Mouse (Mus musculus) MEL-GATA-1-ER (cell line): Measurements from ENCODE around the gene Fam13a.

Source experiments
- DNase-seq: peaks from one replicate; pipeline ENCODE4 v3.0.0-alpha.2; 2012; ENCODE audit warnings: low read depth; ENCODE audit errors: extremely low read depth

Gene Fam13a

DNA sequence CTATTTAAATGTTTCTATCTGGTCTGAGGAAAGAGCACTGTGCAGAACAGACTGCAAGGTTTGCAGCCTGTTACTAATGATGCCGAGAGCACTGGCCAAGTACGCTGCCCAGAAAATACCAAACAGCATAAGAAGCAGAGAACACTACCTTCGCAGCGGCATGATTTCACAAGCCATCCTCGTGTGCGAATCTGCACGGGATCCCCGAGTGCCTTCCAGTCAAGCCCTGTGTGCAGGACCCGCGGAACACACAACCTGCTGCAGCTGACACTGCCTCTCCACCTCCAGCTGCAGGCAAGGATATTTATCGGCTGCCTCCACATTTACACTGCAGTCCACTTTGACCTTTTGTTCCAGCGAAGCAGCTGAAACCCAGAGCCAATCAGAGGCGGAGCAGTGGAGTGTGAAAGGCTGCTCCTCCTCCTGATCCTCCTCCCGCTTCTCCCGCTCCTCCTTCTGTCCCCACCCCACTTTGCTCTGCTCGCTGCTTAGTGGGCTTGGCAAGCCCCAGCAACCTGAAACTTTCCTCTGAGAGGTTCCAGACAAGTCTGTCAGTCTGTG is at the start of gene Fam13a:
Gene Fam13a (minus strand): TSS at position 386 of the 561 bp plus-strand sequence.
- DNase-seq = no peak

DNA sequence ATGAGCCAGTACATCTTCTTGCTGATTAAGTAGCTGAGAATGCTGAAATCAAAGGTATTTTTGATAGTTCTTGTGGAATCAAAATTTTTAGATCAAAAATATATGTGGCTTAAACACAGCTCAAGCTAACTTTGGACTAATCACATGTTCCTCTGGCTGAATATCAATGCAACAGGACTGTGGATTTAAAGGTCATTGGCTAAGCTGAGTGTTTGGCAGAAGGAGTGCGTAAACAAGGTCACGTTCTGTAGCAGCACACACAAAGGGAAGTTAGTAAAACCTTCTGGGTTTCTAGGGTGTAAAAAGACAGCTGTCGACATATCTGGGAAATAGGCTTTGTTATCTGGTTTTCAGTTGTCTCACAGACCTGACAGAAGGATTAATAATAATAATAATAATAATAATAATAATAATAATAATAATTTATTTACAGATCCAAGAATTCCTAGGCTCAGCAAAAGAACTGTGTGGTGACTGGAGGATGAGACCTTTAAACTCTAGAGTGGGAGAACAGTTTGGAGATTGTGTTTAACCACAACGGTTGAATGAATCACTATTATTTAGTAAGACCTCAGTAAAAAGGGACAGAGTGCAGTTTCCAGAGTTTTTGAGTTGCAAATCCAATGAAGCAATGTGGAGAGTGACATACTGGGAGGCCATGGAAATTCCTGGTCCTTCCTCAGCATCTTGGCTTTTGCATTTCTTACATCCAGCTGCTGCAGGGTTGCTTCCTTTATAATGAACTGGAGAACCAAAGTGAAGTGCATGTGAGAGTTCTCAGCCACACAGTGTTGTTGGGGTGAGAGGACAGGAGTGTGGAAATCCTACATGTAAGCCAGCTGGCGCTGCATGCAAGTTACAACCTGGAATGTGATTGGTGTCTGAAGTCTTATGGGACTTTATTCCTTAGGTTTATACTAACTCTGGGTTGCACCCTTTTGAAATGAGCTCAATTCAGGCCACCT is 48.0 kb upstream of the Fam13a start:
- DNase-seq = no peak

DNA sequence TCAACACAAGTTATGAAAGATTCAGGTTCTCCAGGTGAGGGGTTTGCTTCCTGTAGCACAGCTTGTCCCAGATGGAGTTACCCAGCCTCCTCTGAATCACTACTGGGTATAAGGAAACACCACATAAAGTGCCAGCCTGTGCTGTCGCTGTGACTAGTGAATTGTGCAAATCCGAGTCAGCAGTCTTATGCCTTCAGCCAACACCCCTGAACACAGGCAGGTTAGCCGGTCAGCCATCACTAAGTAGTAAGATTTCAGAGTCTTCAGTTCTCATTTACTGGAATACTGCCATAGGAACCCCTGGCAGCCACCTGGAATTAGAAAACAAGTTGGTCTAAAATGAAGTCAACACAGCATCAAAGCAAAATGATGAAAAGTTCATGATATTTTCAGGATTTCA is 47.3 kb upstream of the Fam13a start:
- no peak for DNase-seq

DNA sequence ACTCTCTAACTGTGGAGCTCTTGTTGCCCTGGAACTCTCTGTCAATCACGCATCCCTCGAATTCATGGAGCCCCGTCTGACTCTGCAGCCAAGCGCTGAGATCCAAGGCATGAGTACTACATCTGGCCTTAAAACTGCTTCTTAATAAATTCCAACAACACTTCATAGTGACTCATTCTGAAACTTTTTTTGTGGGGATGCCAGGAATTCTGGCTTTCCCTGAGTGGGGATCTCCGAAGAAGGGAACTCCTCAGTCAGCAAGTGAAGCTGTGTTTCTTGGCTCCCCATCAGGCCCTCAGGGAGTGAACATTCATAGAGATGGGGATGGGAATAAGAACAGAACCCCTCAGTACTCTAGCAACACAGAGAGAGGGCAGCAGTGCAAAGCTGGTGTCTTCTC is 43.8 kb upstream of the Fam13a start:
- DNase-seq = no peak

DNA sequence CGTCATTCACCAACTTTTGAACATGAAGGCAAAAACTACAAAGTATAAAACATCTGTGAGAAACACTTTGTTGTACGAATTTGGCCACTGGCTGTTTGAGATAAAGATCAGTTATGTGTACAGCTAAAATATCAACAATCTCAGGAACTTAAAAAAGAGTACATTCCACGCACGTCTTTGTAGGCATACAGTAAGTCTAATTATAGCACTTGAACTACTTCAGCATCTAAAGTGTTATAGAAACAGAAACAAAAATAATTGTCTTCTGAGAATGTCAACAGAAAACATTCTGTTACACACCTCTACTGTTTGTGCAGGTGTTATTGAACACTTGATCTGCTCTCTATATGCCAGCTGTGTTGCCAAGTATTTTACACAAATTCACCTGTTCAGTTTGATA is 40.1 kb upstream of the Fam13a start:
- no peak for DNase-seq

DNA sequence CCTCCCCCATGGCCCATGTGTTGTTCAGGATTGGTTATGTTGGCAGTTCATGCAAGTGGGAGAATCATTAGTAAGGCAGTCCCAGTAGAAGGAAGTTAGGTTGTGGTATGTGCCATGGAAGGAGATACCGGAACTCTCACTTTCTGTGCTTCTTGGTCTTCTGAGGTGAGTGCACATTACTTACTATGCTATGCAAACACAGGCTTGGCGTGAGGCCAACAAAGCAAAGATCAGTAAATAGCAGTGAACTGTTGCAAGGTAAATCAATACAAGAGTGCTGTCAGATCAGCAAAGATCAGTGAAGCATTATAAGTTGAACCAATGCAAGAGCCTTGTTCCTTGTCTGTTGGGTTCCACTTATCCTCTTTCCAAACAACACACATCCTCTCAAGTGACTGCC is 28.9 kb upstream of the Fam13a start:
- DNase-seq = no peak

DNA sequence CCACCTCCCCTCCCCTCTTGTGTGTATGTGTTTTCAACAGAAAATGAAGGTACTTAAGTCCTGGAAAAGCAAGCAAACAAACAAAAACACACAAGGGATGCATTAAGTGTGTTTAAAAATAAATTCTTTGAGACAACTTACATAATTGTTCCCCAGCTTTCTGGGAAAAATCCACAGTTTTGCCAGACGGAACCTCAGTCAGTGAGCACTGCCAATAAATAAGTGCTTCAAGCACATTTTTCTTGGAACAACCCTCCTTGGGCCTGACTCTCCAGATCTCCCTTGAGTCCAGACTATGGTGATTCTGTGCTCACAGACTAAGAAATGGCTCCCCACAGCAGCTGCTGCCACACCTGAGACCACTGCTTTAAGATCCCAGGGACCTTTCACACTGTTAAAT is 15.4 kb upstream of the Fam13a start:
- no peak for DNase-seq

DNA sequence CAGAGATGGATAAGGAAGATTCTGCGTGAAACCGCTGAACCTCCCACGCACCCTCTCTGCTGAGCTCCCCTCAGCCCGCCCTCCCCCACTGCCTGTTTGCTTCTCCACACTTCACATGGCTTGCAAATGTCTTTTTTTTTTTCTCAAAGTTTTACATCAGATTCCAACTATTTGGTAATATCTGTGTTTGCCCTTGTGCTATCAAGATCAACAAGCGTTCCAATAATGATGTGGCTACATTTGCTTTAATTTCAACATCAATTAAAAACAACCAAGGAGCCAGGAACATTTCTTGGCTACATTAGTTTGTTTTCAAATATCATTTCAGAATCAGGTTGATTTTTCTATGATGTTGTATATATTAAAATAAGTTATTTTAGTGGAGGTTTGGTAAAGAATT is 8.4 kb upstream of the Fam13a start:
- DNase-seq = no peak

DNA sequence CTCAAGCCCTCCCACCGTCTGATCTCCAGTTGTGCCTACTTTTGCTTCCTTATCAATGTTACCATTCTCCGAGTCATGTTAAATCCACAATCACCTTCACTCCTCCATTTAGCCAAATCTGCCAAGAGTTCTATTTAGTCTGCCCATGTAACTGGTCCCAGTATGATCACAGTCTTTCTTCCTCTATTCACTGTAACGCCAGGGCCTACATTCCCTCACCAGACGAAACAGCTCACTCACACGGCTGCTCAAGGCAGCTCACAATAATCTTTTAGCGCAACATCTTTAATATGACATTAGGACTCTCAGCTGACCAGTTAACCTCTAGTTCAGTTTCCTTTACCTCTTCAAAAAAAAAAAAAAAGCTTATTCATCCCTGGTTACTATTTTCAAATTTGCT is 7.2 kb upstream of the Fam13a start:
- no peak for DNase-seq

DNA sequence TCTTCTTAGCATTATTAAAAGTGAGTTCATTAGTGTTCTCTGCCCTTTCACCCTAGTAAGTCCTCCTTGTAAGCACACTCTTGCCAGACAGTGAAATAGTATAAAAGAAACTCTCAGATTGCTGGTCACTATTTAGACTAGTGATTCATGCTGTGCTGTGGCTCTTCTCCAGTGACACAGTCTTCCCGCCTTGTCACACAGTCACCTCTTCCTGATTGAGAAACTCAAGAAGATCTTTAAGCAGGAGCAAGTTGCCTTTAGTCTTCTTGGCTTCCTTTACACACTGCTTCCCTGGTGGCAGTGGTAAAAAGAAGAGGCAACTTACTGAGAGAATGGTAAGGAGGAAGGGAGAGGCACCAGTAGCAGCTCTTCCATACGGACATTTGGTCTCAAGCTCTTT is 6.3 kb upstream of the Fam13a start:
- no peak for DNase-seq

DNA sequence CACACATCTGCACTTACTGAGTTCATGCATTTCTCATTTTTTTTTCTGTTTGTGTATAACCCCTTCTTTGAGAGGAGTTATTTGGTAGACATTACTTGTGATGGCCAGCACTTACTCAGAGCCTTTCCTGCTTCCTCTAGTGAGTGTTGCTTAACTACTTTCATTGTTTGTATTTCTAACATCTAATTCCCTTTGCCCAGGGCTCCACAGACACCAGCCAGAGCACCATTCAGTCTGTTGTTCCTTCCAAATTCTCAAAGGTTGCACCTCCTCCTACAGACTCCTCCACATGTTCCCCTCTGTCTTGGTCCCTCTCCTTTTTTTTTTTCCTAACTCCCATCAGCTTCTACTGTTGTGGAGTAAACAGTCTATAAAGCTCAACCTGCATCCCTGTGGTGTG is 5.7 kb upstream of the Fam13a start:
- DNase-seq = no peak

DNA sequence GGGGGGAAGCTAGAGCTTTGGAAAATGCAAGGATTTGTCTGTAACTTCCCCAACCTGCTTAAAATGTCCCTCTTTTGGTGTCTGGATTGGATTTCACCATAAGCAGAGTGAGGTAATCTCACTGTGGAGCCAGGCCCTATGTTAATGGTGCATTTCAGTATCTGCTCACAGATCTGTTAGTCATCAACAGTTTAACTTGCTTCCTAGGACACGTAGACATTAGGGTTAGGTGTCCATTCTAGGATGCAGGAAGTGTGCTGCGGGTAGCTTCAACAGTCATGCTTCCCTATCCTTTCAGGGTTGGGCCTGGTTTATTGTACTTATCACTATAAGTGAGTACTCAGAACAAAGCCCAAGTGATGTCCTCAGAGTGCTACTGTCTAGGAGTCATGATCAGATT is 4.5 kb upstream of the Fam13a start:
- DNase-seq = no peak

DNA sequence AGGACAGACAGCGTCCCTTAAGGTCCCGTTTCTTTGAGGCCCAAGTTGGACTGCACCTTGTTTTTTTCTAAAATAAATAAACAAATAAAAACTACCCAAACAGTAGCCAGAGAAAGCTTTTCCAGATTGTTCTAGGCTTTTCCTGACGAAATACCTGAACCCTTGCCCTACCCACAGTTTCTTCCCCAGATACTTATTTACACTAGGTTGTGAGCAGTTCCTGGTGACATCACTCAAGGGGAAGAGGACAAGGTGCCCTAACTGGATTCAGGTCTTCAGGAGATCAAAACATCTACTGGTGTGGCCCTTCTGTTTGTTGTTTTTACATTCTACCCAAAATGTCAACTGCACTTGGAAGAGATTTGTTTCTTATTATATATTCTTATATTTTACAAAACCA is 457 bp upstream of the Fam13a start:
- no peak for DNase-seq

DNA sequence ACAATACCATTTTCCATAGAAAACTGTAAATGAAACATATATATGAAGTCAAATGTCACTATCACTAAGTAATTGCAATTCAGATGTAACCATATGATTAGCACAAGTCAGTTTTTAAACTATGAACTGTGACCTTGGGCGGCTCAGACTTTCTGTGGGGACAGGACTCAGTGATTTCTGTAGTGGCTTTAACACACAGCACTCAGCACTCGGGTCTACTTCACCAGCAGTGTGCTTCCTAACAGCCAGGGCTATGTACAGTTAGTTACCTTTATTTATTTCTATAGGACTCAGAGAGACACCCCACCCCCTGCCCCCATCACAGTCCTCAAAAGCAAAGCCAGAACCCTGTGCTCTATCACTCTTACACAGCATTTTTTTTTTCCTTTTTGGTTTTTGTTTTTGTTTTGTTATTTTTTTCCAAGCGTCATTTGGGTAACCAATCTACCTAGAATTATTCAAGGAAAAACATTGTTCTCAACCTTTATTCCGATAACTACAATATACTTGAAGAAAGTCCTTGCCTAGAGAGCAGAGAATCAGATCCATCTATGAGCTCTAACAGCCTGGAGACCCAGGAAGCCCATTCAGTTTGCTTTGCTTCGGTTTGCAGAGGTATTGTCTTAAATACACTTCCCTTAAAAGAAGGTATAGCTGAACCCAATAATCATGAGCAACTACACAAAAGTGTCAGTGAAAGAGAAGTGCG is 740 bp downstream of the Fam13a start:
- no peak for DNase-seq

DNA sequence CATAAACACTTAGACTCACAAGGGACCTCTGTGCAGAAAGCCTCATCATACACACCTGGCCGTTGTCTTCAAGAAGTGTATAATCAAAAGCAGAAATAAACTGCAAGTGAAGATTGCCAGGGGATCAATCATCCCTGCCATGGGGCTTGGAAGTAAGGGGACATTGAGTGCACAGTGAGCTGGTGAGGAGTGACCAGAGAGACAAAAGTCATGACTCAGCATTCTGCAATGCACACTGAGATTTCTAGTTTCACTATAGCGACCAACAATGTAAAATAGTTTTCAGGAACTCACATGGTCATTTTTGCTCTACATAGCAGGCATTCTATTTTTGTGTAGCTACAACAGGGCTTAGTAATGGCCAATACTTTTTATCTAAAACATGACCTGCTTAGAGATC is 1.7 kb downstream of the Fam13a start:
- no peak for DNase-seq

DNA sequence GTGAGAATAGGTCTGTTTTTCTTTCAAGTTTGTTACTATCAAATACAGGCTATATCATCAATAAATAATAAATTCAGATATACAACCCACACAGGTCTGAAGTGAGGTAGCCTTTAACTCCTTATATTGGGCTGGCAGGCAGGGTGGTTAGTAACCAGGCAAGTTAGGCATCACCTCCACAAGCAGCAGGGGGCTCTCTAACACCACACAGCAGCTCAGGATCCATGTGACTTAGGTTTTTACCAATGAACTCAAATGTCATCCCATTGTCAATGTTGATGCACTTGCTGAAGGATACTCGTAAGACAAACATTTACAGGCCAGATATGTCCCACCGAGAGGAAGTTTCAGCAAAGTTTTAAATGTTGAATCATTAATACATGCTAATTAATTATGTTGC is 4.0 kb downstream of the Fam13a start:
- DNase-seq = no peak

DNA sequence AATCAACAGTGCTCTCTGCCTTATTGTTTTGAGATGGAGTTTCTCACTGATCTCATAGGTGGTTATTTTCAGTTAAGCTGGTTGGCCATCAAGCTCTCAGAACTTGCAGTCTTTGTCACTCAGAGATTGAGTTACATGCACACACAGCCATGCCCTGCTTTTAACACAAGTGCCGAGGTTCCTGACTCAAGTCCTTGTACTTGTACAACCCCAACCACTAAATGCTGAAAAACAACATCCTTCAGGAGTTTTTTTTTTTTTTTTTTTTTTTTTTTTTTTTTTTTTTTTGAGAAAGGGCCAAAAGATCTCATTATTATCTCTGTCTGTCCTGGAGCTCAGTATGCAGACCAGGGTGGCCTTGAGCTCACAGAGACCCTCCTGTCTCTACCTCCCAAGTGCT is 4.5 kb downstream of the Fam13a start:
- DNase-seq = no peak

DNA sequence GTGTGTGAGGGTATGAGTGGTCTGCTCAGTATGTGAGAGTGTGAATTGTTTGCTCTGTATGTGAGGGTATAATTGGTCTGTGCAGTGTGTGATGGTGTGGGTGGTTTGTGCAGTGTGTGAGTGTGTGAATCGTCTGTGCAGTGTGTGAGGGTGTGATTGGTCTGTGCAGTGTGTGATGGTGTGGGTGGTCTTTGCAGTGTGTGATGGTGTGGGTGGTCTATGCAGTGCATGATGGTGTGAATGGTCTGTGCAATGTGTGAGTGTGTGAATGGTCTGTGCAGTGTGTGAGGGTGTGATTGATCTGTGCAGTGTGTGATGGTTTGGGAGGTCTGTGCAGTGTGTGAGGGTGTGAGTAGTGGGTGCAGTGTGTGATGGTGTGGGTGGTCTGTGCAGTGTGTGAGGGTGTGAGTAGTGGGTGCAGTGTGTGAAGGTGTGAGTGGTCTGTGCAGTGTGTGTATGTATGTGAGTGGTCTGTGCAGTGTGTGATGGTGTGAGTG is 8.0 kb downstream of the Fam13a start:
- no peak for DNase-seq

DNA sequence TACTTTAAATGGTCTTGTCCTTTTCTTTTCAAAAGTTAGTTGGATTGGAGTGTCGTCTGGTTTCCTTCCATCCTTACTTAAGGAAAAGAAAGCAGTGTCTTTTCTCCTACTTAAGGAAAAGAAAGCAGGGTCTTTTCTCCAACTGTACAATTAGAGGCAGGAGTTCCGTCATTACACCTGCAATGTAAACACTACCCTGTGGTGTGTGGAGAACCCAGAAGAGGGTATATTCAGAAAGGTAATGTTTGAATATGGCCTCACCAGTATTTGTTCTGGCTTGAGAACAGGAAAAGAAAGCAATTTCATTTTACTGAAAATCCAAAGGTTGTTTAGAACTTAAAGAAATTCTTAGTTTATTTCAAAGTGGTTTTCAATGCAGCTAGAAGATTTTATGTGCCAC is 9.6 kb downstream of the Fam13a start:
- DNase-seq = no peak

DNA sequence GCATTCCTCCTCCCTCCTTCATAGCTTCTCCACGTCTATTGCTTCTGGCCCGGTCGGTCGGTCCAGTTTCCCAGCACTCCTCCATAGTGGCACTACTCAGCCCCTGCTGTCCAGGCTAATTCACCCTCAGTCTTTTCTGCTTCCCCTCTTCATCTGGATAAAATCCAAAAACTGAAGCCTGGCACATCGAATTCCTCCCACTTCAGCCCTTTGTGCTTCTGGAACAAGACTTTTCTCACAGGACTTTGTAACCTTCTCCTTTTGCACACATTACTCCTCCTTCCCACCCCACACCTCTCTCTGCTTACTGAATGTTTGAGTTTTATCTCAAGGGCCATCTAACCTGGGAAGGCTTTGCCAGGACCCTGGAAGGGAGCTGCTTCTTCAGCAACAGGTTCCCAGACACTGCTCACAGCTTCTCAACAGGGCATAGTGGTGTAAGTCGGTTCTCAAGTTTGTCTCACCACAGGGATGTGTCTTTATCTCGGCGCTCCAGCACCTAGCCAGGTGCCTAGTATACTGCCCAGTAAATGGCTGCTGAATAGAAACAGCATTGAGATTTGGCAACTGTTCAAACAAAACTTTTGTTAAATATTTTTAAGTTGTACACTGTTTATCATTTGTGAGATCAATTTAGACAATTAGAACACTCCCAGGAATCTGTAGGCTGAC is 10.1 kb downstream of the Fam13a start:
- DNase-seq = no peak

DNA sequence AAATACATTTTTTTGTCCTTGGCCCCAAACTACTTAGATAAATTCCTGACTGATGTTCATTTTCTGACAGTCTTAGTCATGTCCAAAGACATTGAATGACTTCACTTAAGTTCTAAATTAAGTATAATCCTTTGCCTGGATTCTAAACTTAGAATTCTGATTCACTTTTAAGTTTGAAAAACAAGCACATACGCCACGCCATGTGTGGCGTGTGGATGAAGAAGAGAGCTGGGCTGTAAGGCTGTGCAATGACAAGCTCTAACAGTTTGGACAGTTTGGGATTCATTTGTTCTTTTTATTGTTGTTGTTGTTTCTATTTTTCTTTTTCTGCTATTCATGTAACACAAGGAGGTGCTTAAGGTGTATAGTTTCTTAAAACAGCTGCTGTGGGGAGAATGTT is 13.6 kb downstream of the Fam13a start:
- no peak for DNase-seq

DNA sequence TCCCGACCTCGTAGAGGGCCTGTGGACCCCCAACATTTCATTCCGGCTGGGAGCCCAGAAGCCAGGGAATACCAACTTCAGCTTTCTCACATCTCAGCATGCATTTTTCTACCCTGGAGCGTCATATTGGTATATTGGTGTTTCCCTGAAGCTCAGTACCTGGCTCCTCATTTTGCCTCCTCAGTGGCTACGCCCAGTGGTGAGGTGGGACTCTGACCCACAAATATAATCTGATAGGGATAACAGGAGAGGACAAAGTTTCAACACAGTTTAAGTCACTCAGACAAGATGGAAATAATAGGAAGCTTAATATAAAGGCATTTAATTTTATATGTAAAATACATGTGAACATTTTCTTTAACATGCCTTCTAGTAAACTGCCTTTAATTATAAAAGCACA is 19.7 kb downstream of the Fam13a start:
- no peak for DNase-seq
